Mouse (Mus musculus) small intestine, adult 2 months (tissue): ENCODE measurements around the gene Rasal3.

Experiments used
- CTCF ChIP-seq: fragments of 200-500 bp; IDR thresholded peaks from 2 replicates; pipeline ENCODE4 v1.5.1; 2012; ENCODE audit warnings: low read depth, mild to moderate bottlenecking, control low read depth, inconsistent platforms, low read length, moderate library complexity, mixed read lengths; ENCODE audit not compliant: insufficient replicate concordance, insufficient read length; ENCODE audit errors: extremely low read depth
- POLR2A ChIP-seq: fragments of 200-500 bp; IDR thresholded peaks from 2 replicates; pipeline ENCODE4 v1.6.1; 2012; ENCODE audit warnings: low read depth, mild to moderate bottlenecking, control low read depth, inconsistent platforms, low read length, moderate library complexity

DNA sequence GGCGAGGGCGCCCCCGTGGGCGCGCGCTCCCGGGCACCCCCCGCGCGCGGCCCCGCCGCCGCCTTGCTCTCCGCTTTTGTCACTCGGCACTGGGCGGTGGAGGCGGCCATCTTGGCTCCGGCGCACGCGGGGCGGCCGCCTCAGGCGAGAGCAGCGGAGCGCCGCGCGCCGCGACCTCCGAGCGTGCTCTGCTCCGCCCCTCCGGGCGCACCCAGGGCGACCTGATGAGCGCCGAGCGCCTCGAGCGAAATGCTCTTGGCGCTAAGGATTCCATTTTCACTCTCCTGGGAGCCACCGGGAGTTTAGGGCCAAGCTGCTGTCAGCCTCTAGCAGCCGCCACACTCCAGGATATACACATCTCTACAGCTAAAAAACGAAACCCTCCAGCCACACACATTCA is 39.1 kb downstream of the Rasal3 start:
- TF ChIP-seq POLR2A (no peak), CTCF (no peak)
